Mouse (Mus musculus) heart, postnatal 0 days (tissue): ENCODE measurements around the gene Eps15l1.

Source experiments
- CTCF ChIP-seq: IDR thresholded peaks from 2 replicates; pipeline ENCODE4 v1.5.1; 2016; ENCODE audit warnings: antibody characterized with exemption, control low read depth, low read depth
- EP300 ChIP-seq: IDR thresholded peaks from 2 replicates; pipeline ENCODE4 v1.6.1; 2016; ENCODE audit warnings: antibody characterized with exemption, low read depth

GRCm38 (mm10) chr8:72418073-72418472, 3.2 kb downstream of the Eps15l1 start:
- TF ChIP-seq EP300 (no peak), CTCF (no peak)
